Mouse (Mus musculus) G1E (cell line): ENCODE results near the gene Mmp28. TPM values are rescaled to one million over a fixed set of nuclear protein-coding genes. Genes with fewer than 3 reads are reported as not detected.

Experiments used
- ATAC-seq: 2 replicates; pipeline ENCODE4 v1.8.0; 2016; ENCODE audit warnings: mild to moderate bottlenecking; ENCODE audit not compliant: insufficient number of reproducible peaks, poor library complexity, low FRiP score, severe bottlenecking; ENCODE audit errors: extremely low read depth
- DNase-seq: peaks from one replicate; pipeline ENCODE4 v3.0.0; 2012; ENCODE audit warnings: low spot score
- H3K27me3 ChIP-seq: 2 replicates; pipeline ENCODE4 v1.6.1; 2012; ENCODE audit warnings: mild to moderate bottlenecking, low read length, inconsistent platforms; ENCODE audit not compliant: insufficient read depth
- H3K36me3 ChIP-seq: replicated peaks from 2 replicates; pipeline ENCODE3; 2012; ENCODE audit warnings: mild to moderate bottlenecking, inconsistent platforms
- H3K4me1 ChIP-seq: 2 replicates; pipeline ENCODE4 v1.6.1; 2012; ENCODE audit warnings: low read depth, low read length, inconsistent platforms, mixed read lengths; ENCODE audit not compliant: insufficient read depth
- H3K4me3 ChIP-seq: 2 replicates; pipeline ENCODE4 v1.5.1; 2012; ENCODE audit warnings: low read depth, mild to moderate bottlenecking, inconsistent platforms, low read length, moderate library complexity, mixed read lengths
- H3K9me3 ChIP-seq: replicated peaks from 2 replicates; pipeline ENCODE4 v1.6.1; 2012; ENCODE audit warnings: inconsistent platforms
- CTCF ChIP-seq: IDR thresholded peaks from 2 replicates; pipeline ENCODE4 v1.5.1; 2012; ENCODE audit warnings: low read depth, low read length, inconsistent platforms, mixed read lengths
- GATA1 ChIP-seq: IDR thresholded peaks from 2 replicates; pipeline ENCODE4 v1.6.1; 2012; ENCODE audit warnings: borderline replicate concordance, low read length, inconsistent platforms, mixed read lengths
- GATA2 ChIP-seq: IDR thresholded peaks from 2 replicates; pipeline ENCODE4 v1.6.1; 2012; ENCODE audit warnings: low read depth, low read length, inconsistent platforms, borderline replicate concordance
- POLR2AphosphoS5 ChIP-seq: IDR thresholded peaks from 2 replicates; pipeline ENCODE4 v1.6.1; 2012; ENCODE audit warnings: low read depth, low read length, inconsistent platforms; ENCODE audit not compliant: insufficient replicate concordance
- TAL1 ChIP-seq: conservative IDR thresholded peaks from 2 replicates; pipeline ENCODE4 v1.6.1; 2012; ENCODE audit warnings: low read depth, low read length, inconsistent platforms, mixed read lengths
- polyA plus RNA-seq: library from polyadenylated mRNA; stranded (reverse); fragments of >175 nt; gene quantifications from 2 replicates; pipeline ENCODE4 v1.2.3, GENCODE M21; 2012
- total RNA-seq, 2 experiments: library from RNA; stranded (forward) in 1 of 2; stranded (reverse) in 1 of 2; fragments of 200-1000 nt in 1 of 2; fragments of >200 nt in 1 of 2; fragmentation: Nextera tagmentation in 1 of 2; gene quantifications; 2 replicates each; pipeline ENCODE4 v1.2.3; 2014 to 2017

Gene Mmp28
- total and polyA plus RNA-seq, 3 experiments = 0.11 TPM; not detected in 2

GRCm38 (mm10) chr11:83472324-83473234 is 9.7 kb upstream of the Mmp28 start, which contains the start of gene Taf15:
Gene Taf15 (plus strand): TSS chr11:83473086.
- peak; percentile 95 for ATAC-seq
- peaks cover 15% of the 10 kb centered on the region for H3K36me3 ChIP-seq
- H3K27me3 ChIP-seq = peaks cover 7% of the 10 kb centered on the region; the same call in 1 of the 2 replicates
- no peak for TF ChIP-seq CTCF
- no peak for TF ChIP-seq GATA2
- TF ChIP-seq TAL1 = no peak
- no peak for TF ChIP-seq GATA1
- no peak for TF ChIP-seq POLR2AphosphoS5
- H3K4me1 ChIP-seq = peaks cover 22% of the 10 kb centered on the region
- no peaks in the 10 kb centered on the region for H3K9me3 ChIP-seq
- DNase-seq = peak; percentile 89
- peak within 1 kb of the TSS; percentile 88 for H3K4me3 ChIP-seq

GRCm38 (mm10) chr11:83471766-83472165 is 8.9 kb upstream of the Mmp28 start:
- no peaks in the 10 kb centered on the region for H3K9me3 ChIP-seq
- peaks cover 10% of the 10 kb centered on the region for H3K36me3 ChIP-seq
- peaks cover 21% of the 10 kb centered on the region for H3K4me1 ChIP-seq
- TF ChIP-seq GATA1 = no peak
- no peak for TF ChIP-seq TAL1
- no peak for TF ChIP-seq GATA2
- no peak for TF ChIP-seq CTCF
- no peak for TF ChIP-seq POLR2AphosphoS5
- peak overlapping the region; percentile 88; the same call in 1 of the 2 replicates for H3K4me3 ChIP-seq
- no peak for DNase-seq
- peaks cover 11% of the 10 kb centered on the region for H3K27me3 ChIP-seq
- no peak for ATAC-seq

DNA sequence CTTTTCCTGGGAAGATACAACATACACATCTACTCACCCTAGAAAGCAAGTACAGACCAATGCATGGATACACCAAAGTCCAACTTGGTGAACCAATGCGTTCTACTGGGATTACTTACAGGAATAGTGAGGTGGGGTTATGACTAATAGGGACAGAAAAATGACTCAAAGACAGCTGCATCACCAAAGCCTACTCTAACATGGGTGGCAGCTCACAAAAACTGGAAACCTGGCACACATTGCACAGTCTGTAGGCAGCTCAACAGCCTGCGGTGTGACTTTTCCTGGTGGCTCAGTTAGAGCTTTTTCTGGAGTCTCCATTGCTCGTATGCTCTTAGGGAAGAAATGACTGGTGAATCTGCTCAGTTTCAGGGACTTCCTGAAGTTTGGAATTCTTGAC is 5.9 kb upstream of the Mmp28 start:
- Histone ChIP-seq H3K36me3 (no peaks in the 10 kb centered on the region), H3K27me3 (peaks cover 20% of the 10 kb centered on the region), H3K4me3 (no peak overlapping the region), H3K9me3 (no peaks in the 10 kb centered on the region), H3K4me1 (peaks cover 10% of the 10 kb centered on the region)
- TF ChIP-seq GATA1 = no peak
- TF ChIP-seq POLR2AphosphoS5 = no peak
- no peak for TF ChIP-seq TAL1
- TF ChIP-seq GATA2 = no peak
- no peak for TF ChIP-seq CTCF
- no peak for ATAC-seq
- no peak for DNase-seq

DNA sequence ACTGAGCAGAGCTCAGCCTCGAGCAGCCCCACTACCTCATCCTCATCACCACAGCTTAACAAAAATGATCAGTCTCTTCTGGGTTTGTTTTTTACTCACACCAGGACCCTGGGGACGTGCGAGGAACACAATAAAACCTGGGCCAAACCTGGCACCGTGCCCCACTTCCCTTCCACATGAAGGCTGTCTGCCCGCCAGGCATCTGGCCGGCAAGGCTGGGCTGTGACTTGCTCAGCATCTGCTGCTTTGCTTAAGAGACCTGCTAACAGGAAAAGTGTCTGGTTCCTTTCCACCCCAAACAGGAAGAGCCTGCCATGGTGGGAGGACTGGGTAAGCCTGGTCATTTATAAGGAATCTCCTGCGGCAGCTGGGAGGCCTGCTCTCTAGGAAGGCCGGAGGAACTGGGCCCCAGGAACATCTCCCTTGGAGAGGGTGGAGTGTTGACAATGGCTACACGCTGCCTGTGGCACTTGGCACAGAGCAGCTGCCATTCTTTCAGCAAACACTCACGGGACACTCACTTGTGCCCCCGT is 4.3 kb upstream of the Mmp28 start:
- Histone ChIP-seq H3K9me3 (no peaks in the 10 kb centered on the region), H3K36me3 (no peaks in the 10 kb centered on the region), H3K4me1 (peaks cover 6% of the 10 kb centered on the region), H3K27me3 (peaks cover 36% of the 10 kb centered on the region), H3K4me3 (no peak overlapping the region)
- DNase-seq (no peak), ATAC-seq (no peak)
- no peak for TF ChIP-seq TAL1
- no peak for TF ChIP-seq GATA1
- TF ChIP-seq POLR2AphosphoS5 = no peak
- TF ChIP-seq GATA2 = no peak
- TF ChIP-seq CTCF = no peak

DNA sequence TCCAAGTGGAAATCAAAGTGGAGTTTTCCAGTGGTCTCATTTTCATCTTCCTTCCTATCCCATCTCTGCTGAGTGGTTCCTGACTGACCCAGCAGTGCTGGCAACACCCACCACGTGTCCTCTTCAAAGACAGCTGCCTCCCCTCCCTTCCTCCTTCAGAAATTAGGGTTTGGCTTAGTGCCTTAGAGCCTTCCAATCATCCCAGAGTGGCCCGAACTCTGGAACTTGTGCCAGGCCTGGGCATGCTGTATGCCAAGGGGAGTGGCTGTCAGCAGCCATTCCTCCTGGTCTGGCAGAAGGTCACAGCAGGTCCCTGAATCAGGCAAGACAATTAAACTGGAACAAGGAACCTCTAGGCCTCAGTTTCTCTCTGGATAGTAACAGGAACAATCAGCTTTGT is 3.1 kb upstream of the Mmp28 start:
- no peak for TF ChIP-seq POLR2AphosphoS5
- no peak for ATAC-seq
- Histone ChIP-seq H3K4me3 (no peak overlapping the region), H3K4me1 (no peaks in the 10 kb centered on the region; the same call in 1 of the 2 replicates), H3K36me3 (no peaks in the 10 kb centered on the region), H3K27me3 (peaks cover 37% of the 10 kb centered on the region), H3K9me3 (no peaks in the 10 kb centered on the region)
- no peak for DNase-seq

DNA sequence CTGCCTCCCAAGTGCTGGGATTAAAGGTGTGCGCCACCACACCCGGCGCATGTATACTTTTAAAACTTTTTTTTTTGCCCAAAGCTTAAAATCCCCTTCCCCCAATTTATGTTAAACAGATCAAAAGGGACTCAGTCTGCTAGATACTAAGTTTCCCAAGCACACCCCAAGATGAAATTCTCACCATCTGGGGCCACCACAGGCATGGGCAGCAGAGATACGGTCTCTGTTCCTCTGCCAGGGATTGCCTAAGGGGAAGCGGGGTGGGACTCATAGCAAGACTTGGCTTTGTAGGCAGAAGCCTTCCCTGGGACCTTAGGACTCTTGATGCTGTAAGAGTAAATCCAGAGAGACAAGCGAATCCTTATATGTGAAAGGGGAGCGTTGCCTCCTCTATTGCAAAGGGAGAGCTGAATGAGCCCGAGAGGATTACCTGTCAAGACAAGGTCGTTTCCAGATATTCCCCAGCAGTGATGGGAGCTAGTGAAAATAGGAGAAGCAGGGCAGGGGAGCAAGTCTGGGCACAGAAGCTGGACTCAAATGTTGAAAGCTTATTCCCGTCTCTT is 1.3 kb downstream of the Mmp28 start:
- H3K9me3 ChIP-seq = no peaks in the 10 kb centered on the region
- no peak for DNase-seq
- TF ChIP-seq GATA2 (no peak), GATA1 (no peak), POLR2AphosphoS5 (no peak), TAL1 (no peak), CTCF (no peak)
- ATAC-seq = no peak
- no peaks in the 10 kb centered on the region; the same call in 1 of the 2 replicates for H3K4me1 ChIP-seq
- H3K4me3 ChIP-seq = no peak overlapping the region
- no peaks in the 10 kb centered on the region for H3K36me3 ChIP-seq
- H3K27me3 ChIP-seq = peaks cover 42% of the 10 kb centered on the region
